Mouse (Mus musculus): ENCODE data around the gene Plin3.

DNA sequence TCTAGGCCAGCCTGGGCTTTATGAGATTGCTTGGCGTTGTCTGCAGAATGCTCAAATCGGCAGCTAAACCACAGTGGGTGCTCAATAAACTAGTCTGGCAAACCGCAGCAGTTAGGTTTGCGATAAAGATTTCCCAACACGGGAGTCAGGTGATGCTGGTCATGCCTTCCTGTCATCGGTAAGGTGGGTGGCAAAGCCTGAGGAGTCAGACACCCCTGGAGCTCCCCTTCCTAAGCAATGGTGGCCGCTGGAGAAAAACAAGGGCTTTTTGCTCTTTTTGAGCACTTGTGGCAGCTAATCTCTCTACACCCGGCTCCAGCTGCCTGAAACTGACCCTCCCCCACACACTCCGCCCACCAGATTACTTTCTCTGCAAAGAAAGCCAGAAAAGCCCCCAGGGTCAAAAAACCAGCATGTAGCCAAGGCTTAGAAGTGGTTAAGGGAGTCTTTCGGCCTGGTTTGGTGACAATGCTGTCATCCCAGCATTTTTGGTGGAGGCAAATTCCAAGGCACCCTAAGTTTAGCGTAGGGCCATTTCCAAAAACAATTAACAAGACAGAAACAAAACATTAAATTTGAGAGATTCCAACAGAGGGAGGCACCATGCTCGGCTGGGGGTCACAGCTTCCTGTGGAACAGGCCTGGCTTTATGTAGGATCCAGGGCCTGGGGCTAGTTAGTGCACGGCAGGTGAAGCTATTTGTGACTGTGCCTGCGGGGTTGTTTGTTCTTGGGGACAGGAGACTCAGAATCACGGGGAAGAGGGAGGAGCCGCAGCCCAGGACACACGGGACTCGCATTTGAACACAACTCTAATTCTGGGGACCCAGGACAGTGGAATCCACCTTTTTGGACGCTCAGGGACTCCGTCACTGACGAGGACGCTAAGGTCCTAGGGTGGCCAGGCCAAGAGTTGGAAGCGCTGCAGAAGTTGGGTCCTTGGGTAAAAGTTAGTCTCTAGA is 3.0 kb downstream of the Plin3 start:
- TF ChIP-seq CTCF (IDR thresholded peaks at IDR 0.05) (0 out of 2 replicates have a peak, but pooled peaks have one; percentile 2), EP300 (IDR thresholded peaks at IDR 0.05) (no peak)

Measured in lung, postnatal 0 days (tissue).